Comparison of ENCODE assay signal across 10 mouse cellular contexts in genomic region chr6:137747174-137747928, GRCm38 (mm10). TPM values are rescaled to one million over a fixed set of nuclear protein-coding genes. Genes with fewer than 3 reads are reported as not detected.
A peak's percentile ranks its signal among the peaks of the same experiment; 100 is the strongest.
DNase-seq lines count a peak whose midpoint lies in the region; ATAC-seq and TF ChIP-seq lines count a peak whose summit lies in the region.
"Had no signal": no experiment of that assay in that cellular context is flagged by ENCODE, and none has a peak within 500 bp of the region (broad histone marks: within the 10 kb centered on the region; RNA-seq: fewer than 3 reads in every experiment).

No protein-coding gene starts in this region.

- H3K4me2 ChIP-seq in kidney, embryonic 16.5 days (replicated peaks; ENCODE audit: low read depth, low read length): no peak overlapping the region
- H3K4me2 ChIP-seq in heart, embryonic 12.5 days: no peak overlapping the region
- H3K4me2 ChIP-seq: embryonic facial prominence, embryonic 12.5 days; limb, embryonic 13.5 days had no signal

- no peaks in the 10 kb centered on the region for H3K27me3 ChIP-seq in kidney, embryonic 16.5 days (ENCODE audit: insufficient read depth, low read length)
- no peaks in the 10 kb centered on the region for H3K27me3 ChIP-seq in E14TG2a.4 (ENCODE audit: insufficient read depth, low read length)
- H3K27me3 ChIP-seq in heart, embryonic 12.5 days (replicated peaks): no peaks in the 10 kb centered on the region
- H3K27me3 ChIP-seq: embryonic facial prominence, embryonic 12.5 days; limb, embryonic 13.5 days had no signal

- H3K27ac ChIP-seq in kidney, embryonic 16.5 days (ENCODE audit: low read length): no peak overlapping the region
- no peak overlapping the region for H3K27ac ChIP-seq in bone marrow, adult 2 months (ENCODE audit: control insufficient read depth, insufficient read depth, low read depth, low read length, poor library complexity)
- no peak overlapping the region for H3K27ac ChIP-seq in heart, embryonic 12.5 days (ENCODE audit: poor library complexity, severe bottlenecking)
- H3K27ac ChIP-seq: embryonic facial prominence, embryonic 12.5 days; limb, embryonic 13.5 days had no signal

- peak; percentile 40 for DNase-seq in kidney, adult 9 months
- peak; percentile 16 for DNase-seq in lung, postnatal 10 days
- no peak for DNase-seq in spleen, postnatal 10 days (ENCODE audit: low spot score in 2 of 2)
- DNase-seq in spleen, postnatal 36 days (ENCODE audit: low spot score in 2 of 2): no peak

- H3K9ac ChIP-seq in kidney, embryonic 16.5 days (replicated peaks; ENCODE audit: low read length): no peak overlapping the region
- no peak overlapping the region for H3K9ac ChIP-seq in heart, embryonic 12.5 days
- H3K9ac ChIP-seq: embryonic facial prominence, embryonic 12.5 days; limb, embryonic 13.5 days had no signal

- H3K9me3 ChIP-seq in kidney, embryonic 16.5 days (ENCODE audit: low read length): no peaks in the 10 kb centered on the region
- no peaks in the 10 kb centered on the region for H3K9me3 ChIP-seq in E14TG2a.4 (ENCODE audit: low read length)
- H3K9me3 ChIP-seq in heart, embryonic 12.5 days (replicated peaks): no peaks in the 10 kb centered on the region
- H3K9me3 ChIP-seq: embryonic facial prominence, embryonic 12.5 days; limb, embryonic 13.5 days had no signal

- 75% methylated on average over 5 of the region's 5 CpGs for WGBS in kidney, embryonic 16.5 days
- 53% methylated on average over 5 of the region's 5 CpGs for WGBS in bone marrow, adult 2 months
- 69% methylated on average over 5 of the region's 5 CpGs for WGBS in heart, embryonic 12.5 days

- H3K4me3 ChIP-seq in kidney, embryonic 16.5 days (ENCODE audit: low read length): no peak overlapping the region
- H3K4me3 ChIP-seq in E14TG2a.4 (replicated peaks; ENCODE audit: low read length): no peak overlapping the region
- no peak overlapping the region for H3K4me3 ChIP-seq in bone marrow, adult 2 months (replicated peaks; ENCODE audit: control insufficient read depth, low read depth, low read length)
- H3K4me3 ChIP-seq in heart, embryonic 12.5 days: no peak overlapping the region
- H3K4me3 ChIP-seq: embryonic facial prominence, embryonic 12.5 days; limb, embryonic 13.5 days had no signal

- TF ChIP-seq POLR2A in bone marrow, adult 2 months (IDR thresholded peaks at IDR 0.05; ENCODE audit: borderline replicate concordance, control insufficient read depth, low read depth, low read length): no peak

- peak; percentile 41 for TF ChIP-seq CTCF in E14TG2a.4 (conservative IDR thresholded peaks at IDR 0.05; ENCODE audit: low read length)
- peak; percentile 35; the same call in 1 of the 2 replicates for TF ChIP-seq CTCF in bone marrow, adult 2 months (IDR thresholded peaks at IDR 0.05; ENCODE audit: control insufficient read depth, insufficient read depth, low read length)

- peaks cover 56% of the 10 kb centered on the region for H3K36me3 ChIP-seq in kidney, embryonic 16.5 days (ENCODE audit: insufficient read depth, low read length)
- peaks cover 82% of the 10 kb centered on the region for H3K36me3 ChIP-seq in E14TG2a.4 (ENCODE audit: insufficient read depth, low read length)
- peaks cover 72% of the 10 kb centered on the region for H3K36me3 ChIP-seq in heart, embryonic 12.5 days

- H3K4me1 ChIP-seq in kidney, embryonic 16.5 days (ENCODE audit: insufficient read depth, low read length): no peaks in the 10 kb centered on the region
- H3K4me1 ChIP-seq in E14TG2a.4 (replicated peaks; ENCODE audit: low read depth, low read length): peaks cover 12% of the 10 kb centered on the region
- no peaks in the 10 kb centered on the region for H3K4me1 ChIP-seq in bone marrow, adult 2 months (ENCODE audit: control insufficient read depth, insufficient read depth, low read length)
- H3K4me1 ChIP-seq in heart, embryonic 12.5 days (replicated peaks): no peaks in the 10 kb centered on the region
- H3K4me1 ChIP-seq: embryonic facial prominence, embryonic 12.5 days; limb, embryonic 13.5 days had no signal

- no peak for ATAC-seq in kidney, embryonic 16.5 days (ENCODE audit: low FRiP score, low TSS enrichment)
- no peak for ATAC-seq in heart, embryonic 12.5 days (ENCODE audit: insufficient number of reproducible peaks, low FRiP score)

RNA-seq across cellular contexts. Expression of gene Dera, which starts 7.0 kb away (rescaled TPM):
- 76.2 and 79.0 TPM in 2 replicates for polyA plus RNA-seq in kidney, embryonic 16.5 days (2015; fragmentation: Nextera tagmentation; extraction: Ambion mirVana)
- 16.1 and 16.6 TPM in 2 replicates for polyA plus RNA-seq in bone marrow, adult 2 months (2011; ENCODE audit: insufficient read depth, insufficient read length, low replicate concordance, missing spikeins)
- 62.3 and 63.6 TPM in 2 replicates for polyA plus RNA-seq in heart, embryonic 12.5 days (2016; fragmentation: Nextera tagmentation; extraction: Ambion mirVana)

RNA-seq across cellular contexts. Expression of gene Strap, which starts 12.5 kb away (rescaled TPM):
- 162 and 164 TPM in 2 replicates for polyA plus RNA-seq in kidney, embryonic 16.5 days (2015; fragmentation: Nextera tagmentation; extraction: Ambion mirVana)
- polyA plus RNA-seq in bone marrow, adult 2 months (2011; ENCODE audit: insufficient read depth, insufficient read length, low replicate concordance, missing spikeins): 36.8 and 43.6 TPM in 2 replicates
- 136 and 138 TPM in 2 replicates for polyA plus RNA-seq in heart, embryonic 12.5 days (2016; fragmentation: Nextera tagmentation; extraction: Ambion mirVana)

Comparison
In these comparisons a context has a peak if more than half of its experiments do, and no peak if none do; other contexts are left out.
1. DNase-seq: peak in kidney, adult 9 months (single experiment) and lung, postnatal 10 days (single experiment); none in spleen, postnatal 10 days (0 of 2) and spleen, postnatal 36 days (0 of 2).